Mouse (Mus musculus) adrenal gland, adult (tissue): ENCODE measurements around the gene Sh3bgrl3.

Source experiments
- DNase-seq, 2 experiments: peaks; one replicate each; pipeline ENCODE4 v3.0.0; 2022 to 2023; ENCODE audit warnings: low spot score in 1 of 2; ENCODE audit not compliant: inconsistent age in 2 of 2

Sh3bgrl3 gene

GRCm38 (mm10) chr4:134113356-134113994 lies 15.1 kb downstream of the Sh3bgrl3 start:
- DNase-seq, result no peak

- DNase-seq, result peak in 1 of 2 experiments; percentile 52
Measured at GRCm38 (mm10) chr4:134112403-134112802, 16.2 kb downstream of the Sh3bgrl3 start.

- DNase-seq, result no peak
Measured at GRCm38 (mm10) chr4:134110653-134111052, 17.9 kb downstream of the Sh3bgrl3 start.

GRCm38 (mm10) chr4:134108196-134108595 lies 20.4 kb downstream of the Sh3bgrl3 start:
- no peak for DNase-seq

GRCm38 (mm10) chr4:134107730-134108129 lies 20.9 kb downstream of the Sh3bgrl3 start:
- no peak for DNase-seq

- no peak for DNase-seq
Measured at GRCm38 (mm10) chr4:134106105-134106504, 22.5 kb downstream of the Sh3bgrl3 start.

GRCm38 (mm10) chr4:134102742-134103119 lies 25.9 kb downstream of the Sh3bgrl3 start:
- no peak for DNase-seq

GRCm38 (mm10) chr4:134101979-134102741 lies 26.4 kb downstream of the Sh3bgrl3 start, which contains the start of gene Ubxn11:
Gene Ubxn11 (plus strand): TSS chr4:134102570.
- DNase-seq, result peak; percentile 89 to 96

- DNase-seq, result no peak
Measured at GRCm38 (mm10) chr4:134100245-134100644, 28.3 kb downstream of the Sh3bgrl3 start.

- peak in 1 of 2 experiments; percentile 53 for DNase-seq
Measured at GRCm38 (mm10) chr4:134098628-134099027, 30.0 kb downstream of the Sh3bgrl3 start.

GRCm38 (mm10) chr4:134097015-134097608 lies 31.5 kb downstream of the Sh3bgrl3 start:
- peak in 1 of 2 experiments; percentile 46 for DNase-seq

- DNase-seq, result no peak
Measured at GRCm38 (mm10) chr4:134096120-134096519, 32.5 kb downstream of the Sh3bgrl3 start.

- DNase-seq, result peak in 1 of 2 experiments; percentile 54
Measured at GRCm38 (mm10) chr4:134094923-134095547, 33.6 kb downstream of the Sh3bgrl3 start, which contains the start of gene Cd52. Gene Cd52 (minus strand): TSS chr4:134095082.

- DNase-seq, result no peak
Measured at GRCm38 (mm10) chr4:134094004-134094564, 34.5 kb downstream of the Sh3bgrl3 start.

GRCm38 (mm10) chr4:134092382-134093288 lies 36.0 kb downstream of the Sh3bgrl3 start:
- DNase-seq, result peak; percentile 67 to 82

- DNase-seq, result no peak
Measured at GRCm38 (mm10) chr4:134091225-134091529, 37.4 kb downstream of the Sh3bgrl3 start.

GRCm38 (mm10) chr4:134090521-134091224 lies 37.9 kb downstream of the Sh3bgrl3 start:
- DNase-seq, result no peak

GRCm38 (mm10) chr4:134089029-134089428 lies 39.6 kb downstream of the Sh3bgrl3 start:
- no peak for DNase-seq

- peak; percentile 38 to 76 for DNase-seq
Measured at GRCm38 (mm10) chr4:134087412-134087811, 41.2 kb downstream of the Sh3bgrl3 start.

- no peak for DNase-seq
Measured at GRCm38 (mm10) chr4:134084999-134085398, 43.6 kb downstream of the Sh3bgrl3 start.
